Mouse (Mus musculus) bone marrow, adult 2 months (tissue): ENCODE results near the gene Grm5.

Source experiments
- CTCF ChIP-seq: fragments of 200-500 bp; IDR thresholded peaks from 2 replicates; pipeline ENCODE4 v1.5.1; 2011; ENCODE audit warnings: low read length, control low read depth; ENCODE audit not compliant: control insufficient read depth, insufficient read depth
- POLR2A ChIP-seq: fragments of 200-500 bp; IDR thresholded peaks from 2 replicates; pipeline ENCODE4 v1.6.1; 2011; ENCODE audit warnings: low read depth, mild to moderate bottlenecking, control low read depth, low read length, borderline replicate concordance; ENCODE audit not compliant: control insufficient read depth

- TF ChIP-seq POLR2A (no peak), CTCF (no peak)
Observed at GRCm38 (mm10) chr7:88027411-88028132, 443.6 kb downstream of the Grm5 start.
